Mouse (Mus musculus): ENCODE measurements around the gene Gcgr.

GRCm38 (mm10) chr11:120501018-120501417 lies 29.5 kb upstream of the Gcgr start:
- TF ChIP-seq POLR2A (IDR thresholded peaks at IDR 0.05; ENCODE audit: low read depth, low read length) (no peak), CTCF (conservative IDR thresholded peaks at IDR 0.05 in 1 of 2, IDR thresholded peaks at IDR 0.05 in 1 of 2; ENCODE audit: low read depth in 2 of 2, low read length in 2 of 2) (no peak), MAX (IDR thresholded peaks at IDR 0.05; ENCODE audit: low read length) (no peak), ZNF384 (IDR thresholded peaks at IDR 0.05; ENCODE audit: low read depth, low read length) (no peak), EP300 (IDR thresholded peaks at IDR 0.05; ENCODE audit: low read length) (no peak), MEF2A (IDR thresholded peaks at IDR 0.05; ENCODE audit: borderline replicate concordance, low read depth, low read length) (no peak), E2F4 (IDR thresholded peaks at IDR 0.05; ENCODE audit: insufficient replicate concordance, low read depth, low read length) (no peak), USF2 (conservative IDR thresholded peaks at IDR 0.05; ENCODE audit: low read depth, low read length) (no peak), ELF1 (IDR thresholded peaks at IDR 0.05; ENCODE audit: low read depth, low read length) (no peak), HCFC1 (IDR thresholded peaks at IDR 0.05; ENCODE audit: low read depth, low read length) (no peak), RAD21 (IDR thresholded peaks at IDR 0.05; ENCODE audit: low read depth, low read length) (no peak), MAFK (IDR thresholded peaks at IDR 0.05; ENCODE audit: insufficient replicate concordance, low read length) (no peak), NRF1 (IDR thresholded peaks at IDR 0.05; ENCODE audit: low read depth, low read length) (no peak)
